ENCODE assay signal across 23 mouse cellular contexts in the genomic region with DNA sequence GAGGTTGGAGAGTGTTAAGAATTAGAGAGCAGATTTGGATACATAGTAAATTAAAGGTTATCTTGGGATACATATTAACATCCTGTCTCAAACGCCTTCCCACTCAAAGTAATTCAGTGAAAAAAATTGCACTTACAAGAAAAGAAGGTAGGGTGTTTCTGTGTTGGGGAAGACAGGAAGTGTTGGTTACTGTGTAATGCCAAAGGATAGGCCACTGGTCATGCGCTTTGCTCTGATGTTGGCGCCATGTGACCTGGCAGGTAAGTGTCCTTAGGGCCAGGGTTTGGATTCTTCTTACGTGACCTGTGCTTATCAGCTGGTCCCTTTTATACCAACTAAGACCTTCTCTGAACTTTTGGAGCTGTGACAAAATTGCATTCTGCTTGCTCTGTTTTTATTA. TPM values are rescaled to one million over a fixed set of nuclear protein-coding genes. Genes with fewer than 3 reads are reported as not detected.
DNase-seq lines count a peak whose midpoint lies in the region; ATAC-seq and TF ChIP-seq lines count a peak whose summit lies in the region.
"Had no signal": no experiment of that assay in that cellular context is flagged by ENCODE, and none has a peak within 500 bp of the region (broad histone marks: within the 10 kb centered on the region; RNA-seq: fewer than 3 reads in every experiment).

No protein-coding gene starts in this region.

- DNase-seq in kidney, adult 2 months: peak; percentile 58
- DNase-seq in kidney, adult 8-10 months: no peak
- DNase-seq in liver, adult 2 months (ENCODE audit: extremely low read depth, low read depth, low spot score): peak; percentile 43
- no peak for DNase-seq in liver, postnatal 0 days
- no peak for DNase-seq in frontal cortex, postnatal 14 days (ENCODE audit: low spot score in 2 of 2)
- DNase-seq: adrenal gland, adult 8-10 months; adrenal gland, postnatal 14 days; adrenal gland, postnatal 36 days; cerebellum, adult 11-12 months; cerebellum, adult 2 months; cerebellum, adult 9-10 months; cerebellum, postnatal 10 days; cerebellum, postnatal 25 days had no signal

- H3K27ac ChIP-seq in kidney, adult 2 months (ENCODE audit: insufficient read depth, low read depth, low read length): no peak overlapping the region; the same call in 1 of the 2 replicates
- no peak overlapping the region for H3K27ac ChIP-seq in liver, adult 2 months (replicated peaks; ENCODE audit: insufficient read depth, low read depth, low read length)
- H3K27ac ChIP-seq in liver, postnatal 0 days (ENCODE audit: low read depth): no peak overlapping the region
- no peak overlapping the region for H3K27ac ChIP-seq in forebrain, embryonic 12.5 days
- H3K27ac ChIP-seq: embryonic facial prominence, embryonic 10.5 days; embryonic facial prominence, embryonic 12.5 days had no signal

- no peak overlapping the region for H3K4me2 ChIP-seq in liver, postnatal 0 days (ENCODE audit: low read depth, low read length)
- H3K4me2 ChIP-seq in forebrain, embryonic 12.5 days: no peak overlapping the region
- H3K4me2 ChIP-seq: embryonic facial prominence, embryonic 12.5 days had no signal

- no peaks in the 10 kb centered on the region for H3K27me3 ChIP-seq in kidney, adult 2 months (replicated peaks; ENCODE audit: control insufficient read depth, insufficient read depth, low read length)
- H3K27me3 ChIP-seq in liver, adult 2 months (ENCODE audit: control insufficient read depth, insufficient read depth, low read length): no peaks in the 10 kb centered on the region
- H3K27me3 ChIP-seq in liver, postnatal 0 days (ENCODE audit: insufficient read depth, low read length): no peaks in the 10 kb centered on the region
- no peaks in the 10 kb centered on the region for H3K27me3 ChIP-seq in forebrain, embryonic 12.5 days
- H3K27me3 ChIP-seq: embryonic facial prominence, embryonic 12.5 days had no signal

- peaks cover 10% of the 10 kb centered on the region for H3K79me2 ChIP-seq in liver, adult 2 months (ENCODE audit: control insufficient read depth, insufficient read depth, low read length)

- TF ChIP-seq EP300 in liver, postnatal 0 days (IDR thresholded peaks at IDR 0.05; ENCODE audit: low read depth): no peak

- 51% methylated on average over 4 of the region's 4 CpGs for WGBS in kidney, adult 2 months
- WGBS in liver, adult 2 months: 39% methylated on average over 4 of the region's 4 CpGs
- 84% methylated on average over 4 of the region's 4 CpGs for WGBS in liver, postnatal 0 days (ENCODE audit: insufficient replicate concordance)
- WGBS in forebrain, embryonic 12.5 days: 93% methylated on average over 4 of the region's 4 CpGs

- no peaks in the 10 kb centered on the region for H3K9me3 ChIP-seq in liver, postnatal 0 days (ENCODE audit: low read length)
- H3K9me3 ChIP-seq in forebrain, embryonic 12.5 days: no peaks in the 10 kb centered on the region
- H3K9me3 ChIP-seq: embryonic facial prominence, embryonic 10.5 days; embryonic facial prominence, embryonic 12.5 days had no signal

- H3K4me1 ChIP-seq in kidney, adult 2 months (ENCODE audit: control insufficient read depth, insufficient read depth, low read length): peaks cover 19% of the 10 kb centered on the region; the same call in 1 of the 2 replicates
- H3K4me1 ChIP-seq in liver, adult 2 months (ENCODE audit: control insufficient read depth, insufficient read depth, low read length): no peaks in the 10 kb centered on the region; the same call in 1 of the 2 replicates
- no peaks in the 10 kb centered on the region for H3K4me1 ChIP-seq in liver, postnatal 0 days (ENCODE audit: insufficient read depth)
- H3K4me1 ChIP-seq in forebrain, embryonic 12.5 days: no peaks in the 10 kb centered on the region
- H3K4me1 ChIP-seq: embryonic facial prominence, embryonic 10.5 days; embryonic facial prominence, embryonic 12.5 days had no signal

- ATAC-seq in liver, postnatal 0 days: no peak
- peak; percentile 62 for ATAC-seq in CD4-positive, CD25-positive, alpha-beta regulatory T cell, adult 4 months
- peak; percentile 44 for ATAC-seq in inflammation-experienced regulatory T-cells, adult 6 months
- no peak for ATAC-seq in forebrain, embryonic 12.5 days (ENCODE audit: low FRiP score)
- ATAC-seq: forebrain, embryonic 14.5 days; forebrain, embryonic 16.5 days had no signal

- H3K9ac ChIP-seq in liver, adult 2 months (ENCODE audit: low read depth, low read length): no peak overlapping the region
- no peak overlapping the region for H3K9ac ChIP-seq in liver, postnatal 0 days (replicated peaks)
- no peak overlapping the region for H3K9ac ChIP-seq in forebrain, embryonic 12.5 days
- H3K9ac ChIP-seq: embryonic facial prominence, embryonic 12.5 days had no signal

- no peak for TF ChIP-seq CTCF in kidney, adult 2 months (conservative IDR thresholded peaks at IDR 0.05; ENCODE audit: insufficient read depth, insufficient read length, low read depth, low read length)
- no peak for TF ChIP-seq CTCF in liver, adult 2 months (IDR thresholded peaks at IDR 0.05; ENCODE audit: low read depth, low read length)
- no peak for TF ChIP-seq CTCF in liver, postnatal 0 days (IDR thresholded peaks at IDR 0.05; ENCODE audit: low read depth)

- no peak overlapping the region for H3K4me3 ChIP-seq in kidney, adult 2 months (ENCODE audit: insufficient read depth, low read depth, low read length)
- H3K4me3 ChIP-seq in liver, adult 2 months (ENCODE audit: insufficient read depth, low read depth, low read length): no peak overlapping the region
- H3K4me3 ChIP-seq in liver, postnatal 0 days (ENCODE audit: low read depth, low read length): no peak overlapping the region
- H3K4me3 ChIP-seq in forebrain, embryonic 12.5 days (replicated peaks): no peak overlapping the region
- H3K4me3 ChIP-seq: embryonic facial prominence, embryonic 10.5 days; embryonic facial prominence, embryonic 12.5 days had no signal

- H3K36me3 ChIP-seq in kidney, adult 2 months (ENCODE audit: control insufficient read depth, insufficient read depth, low read length): peaks cover 29% of the 10 kb centered on the region
- H3K36me3 ChIP-seq in liver, adult 2 months (ENCODE audit: control insufficient read depth, insufficient read depth, low read length): peaks cover 89% of the 10 kb centered on the region
- H3K36me3 ChIP-seq in liver, postnatal 0 days (replicated peaks; ENCODE audit: insufficient read depth, low read length): peaks cover 97% of the 10 kb centered on the region
- H3K36me3 ChIP-seq in forebrain, embryonic 12.5 days (replicated peaks): peaks cover 92% of the 10 kb centered on the region

- TF ChIP-seq POLR2A in kidney, adult 2 months (IDR thresholded peaks at IDR 0.05; ENCODE audit: low read depth, low read length): no peak
- no peak for TF ChIP-seq POLR2A in liver, adult 2 months (IDR thresholded peaks at IDR 0.05; ENCODE audit: extremely low read depth, insufficient read depth, low read length)

RNA-seq across cellular contexts. Expression of gene Wdr82, which starts 11.4 kb away (rescaled TPM):
- polyA plus RNA-seq in kidney, adult 2 months (2012; rRNA removed): 37.6 and 38.9 TPM in 2 replicates
- total RNA-seq in liver, adult 2 months (2014; rRNA removed): 36.3 and 40.7 TPM in 2 replicates
- polyA plus RNA-seq in liver, adult 2 months (2012; rRNA removed): 23.6 and 25.9 TPM in 2 replicates
- polyA plus RNA-seq in liver, postnatal 0 days (2015; fragmentation: Nextera tagmentation; extraction: Ambion mirVana): 5.3 and 5.7 TPM in 2 replicates
- polyA plus RNA-seq in CD4-positive, CD25-positive, alpha-beta regulatory T cell, adult 4 months (2017; shearing (Covaris generic)): 10 to 100 TPM; 46.5 to 47.3 TPM
- 10 to 100 TPM; 28.3 to 48.5 (median 39.8) TPM for polyA plus RNA-seq in inflammation-experienced regulatory T-cells, adult 6 months (2017; shearing (Covaris generic))
- polyA plus RNA-seq in forebrain, embryonic 12.5 days (2016; fragmentation: Nextera tagmentation; extraction: Ambion mirVana): 38.1 and 41.2 TPM in 2 replicates

RNA-seq across cellular contexts. Expression of gene Ppm1m, which starts 17.4 kb away (rescaled TPM):
- polyA plus RNA-seq in kidney, adult 2 months (2012; rRNA removed): 28.5 and 32.6 TPM in 2 replicates
- total RNA-seq in liver, adult 2 months (2014; rRNA removed): 12.4 and 13.7 TPM in 2 replicates
- 17.3 and 22.7 TPM in 2 replicates for polyA plus RNA-seq in liver, adult 2 months (2012; rRNA removed)
- 11.0 and 11.1 TPM in 2 replicates for polyA plus RNA-seq in liver, postnatal 0 days (2015; fragmentation: Nextera tagmentation; extraction: Ambion mirVana)
- 10 to 100 TPM; 19.8 to 24.0 TPM for polyA plus RNA-seq in CD4-positive, CD25-positive, alpha-beta regulatory T cell, adult 4 months (2017; shearing (Covaris generic))
- 10 to 100 TPM; 11.2 to 27.9 (median 20.4) TPM for polyA plus RNA-seq in inflammation-experienced regulatory T-cells, adult 6 months (2017; shearing (Covaris generic))
- polyA plus RNA-seq in forebrain, embryonic 12.5 days (2016; fragmentation: Nextera tagmentation; extraction: Ambion mirVana): 29.6 and 33.3 TPM in 2 replicates

RNA-seq across cellular contexts. Expression of gene Twf2, which starts 20.8 kb away (rescaled TPM):
- polyA plus RNA-seq in kidney, adult 2 months (2012; rRNA removed): 24.4 and 29.7 TPM in 2 replicates
- total RNA-seq in liver, adult 2 months (2014; rRNA removed): 4.9 and 6.2 TPM in 2 replicates
- 4.5 and 4.7 TPM in 2 replicates for polyA plus RNA-seq in liver, adult 2 months (2012; rRNA removed)
- polyA plus RNA-seq in liver, postnatal 0 days (2015; fragmentation: Nextera tagmentation; extraction: Ambion mirVana): 22.4 and 23.0 TPM in 2 replicates
- polyA plus RNA-seq in CD4-positive, CD25-positive, alpha-beta regulatory T cell, adult 4 months (2017; shearing (Covaris generic)): 100 to 1,000 TPM; 151 to 174 TPM
- polyA plus RNA-seq in inflammation-experienced regulatory T-cells, adult 6 months (2017; shearing (Covaris generic)): 100 to 1,000 TPM; 126 to 140 (median 135) TPM
- 53.9 and 59.3 TPM in 2 replicates for polyA plus RNA-seq in forebrain, embryonic 12.5 days (2016; fragmentation: Nextera tagmentation; extraction: Ambion mirVana)

RNA-seq across cellular contexts. Expression of gene Glyctk, which starts 24.2 kb away (rescaled TPM):
- 168 and 212 TPM in 2 replicates for polyA plus RNA-seq in kidney, adult 2 months (2012; rRNA removed)
- 104 and 136 TPM in 2 replicates for total RNA-seq in liver, adult 2 months (2014; rRNA removed)
- 308 and 315 TPM in 2 replicates for polyA plus RNA-seq in liver, adult 2 months (2012; rRNA removed)
- polyA plus RNA-seq in liver, postnatal 0 days (2015; fragmentation: Nextera tagmentation; extraction: Ambion mirVana): 41.4 and 46.5 TPM in 2 replicates
- 1 to 10 TPM; 2.3 to 5.1 TPM for polyA plus RNA-seq in CD4-positive, CD25-positive, alpha-beta regulatory T cell, adult 4 months (2017; shearing (Covaris generic))
- polyA plus RNA-seq in inflammation-experienced regulatory T-cells, adult 6 months (2017; shearing (Covaris generic)): 1 to 10 TPM; 2.0 to 4.7 (median 2.1) TPM
- polyA plus RNA-seq in forebrain, embryonic 12.5 days (2016; fragmentation: Nextera tagmentation; extraction: Ambion mirVana): 9.1 and 10.2 TPM in 2 replicates

RNA-seq across cellular contexts. Expression of gene Tlr9, which starts 40.3 kb away (rescaled TPM):
- 2.0 and 4.2 TPM in 2 replicates for polyA plus RNA-seq in kidney, adult 2 months (2012; rRNA removed)
- total RNA-seq in liver, adult 2 months (2014; rRNA removed): 0.18 and 0.27 TPM in 2 replicates
- polyA plus RNA-seq in liver, adult 2 months (2012; rRNA removed): 0.37 and 0.61 TPM in 2 replicates
- 0.07 and 0.16 TPM in 2 replicates for polyA plus RNA-seq in liver, postnatal 0 days (2015; fragmentation: Nextera tagmentation; extraction: Ambion mirVana)
- polyA plus RNA-seq in CD4-positive, CD25-positive, alpha-beta regulatory T cell, adult 4 months (2017; shearing (Covaris generic)): not detected
- polyA plus RNA-seq in inflammation-experienced regulatory T-cells, adult 6 months (2017; shearing (Covaris generic)): under 1 TPM in 1 of 3 experiments, not detected in 2; 0.14 TPM
- polyA plus RNA-seq in forebrain, embryonic 12.5 days (2016; fragmentation: Nextera tagmentation; extraction: Ambion mirVana): not detected in 2 replicates
- total RNA-seq: MEL had no signal
- polyA plus RNA-seq: C2C12; embryonic facial prominence, embryonic 10.5 days; embryonic facial prominence, embryonic 12.5 days; forebrain, embryonic 11.5 days; forebrain, embryonic 14.5 days; forebrain, embryonic 16.5 days had no signal

Comparison
In these comparisons a context has a peak if more than half of its experiments do, and no peak if none do; other contexts are left out.
1. DNase-seq: peak in kidney, adult 2 months (single experiment) and liver, adult 2 months (single experiment); none in kidney, adult 8-10 months (0 of 2), liver, postnatal 0 days (single experiment) and frontal cortex, postnatal 14 days (0 of 2).
2. ATAC-seq: peak in CD4-positive, CD25-positive, alpha-beta regulatory T cell, adult 4 months (single experiment) and inflammation-experienced regulatory T-cells, adult 6 months (single experiment); none in liver, postnatal 0 days (single experiment) and forebrain, embryonic 12.5 days (single experiment).